Mouse (Mus musculus): ENCODE measurements around the gene 4930447C04Rik.

DNA sequence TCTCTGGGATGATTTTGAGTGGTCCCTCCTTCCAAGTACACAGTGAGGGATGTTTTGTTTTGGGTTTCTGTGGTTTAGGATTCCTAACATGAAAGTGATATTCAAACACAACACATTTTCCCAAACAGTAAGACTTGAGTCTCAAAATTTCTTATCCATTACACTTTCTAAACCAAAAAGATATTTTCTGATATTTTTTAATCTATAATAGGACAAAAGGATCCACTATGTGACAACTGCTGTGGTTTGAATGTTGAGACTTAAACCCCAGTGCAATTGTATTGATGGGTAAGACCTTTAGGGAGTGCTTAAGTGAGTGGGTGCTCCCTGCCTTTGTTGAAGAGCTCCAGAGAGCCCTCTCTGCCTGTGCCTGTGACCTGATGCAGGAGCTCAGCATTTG lies 6.2 kb upstream of the 4930447C04Rik start:
- TF ChIP-seq CTCF (IDR thresholded peaks at IDR 0.05; ENCODE audit: borderline replicate concordance, insufficient read depth, low read length) (no peak), POLR2A (IDR thresholded peaks at IDR 0.05; ENCODE audit: low read depth, low read length) (no peak)

Data from embryonic fibroblast, embryonic 13.5 days (primary cell).